Mouse (Mus musculus): ENCODE data around the gene Rab3il1. TPM values are rescaled to one million over a fixed set of nuclear protein-coding genes. Genes with fewer than 3 reads are reported as not detected.
A peak's percentile ranks its signal among the peaks of the same experiment; 100 is the strongest.

Gene Rab3il1
- total RNA-seq, 1 experiment, result 4.0 TPM

DNA sequence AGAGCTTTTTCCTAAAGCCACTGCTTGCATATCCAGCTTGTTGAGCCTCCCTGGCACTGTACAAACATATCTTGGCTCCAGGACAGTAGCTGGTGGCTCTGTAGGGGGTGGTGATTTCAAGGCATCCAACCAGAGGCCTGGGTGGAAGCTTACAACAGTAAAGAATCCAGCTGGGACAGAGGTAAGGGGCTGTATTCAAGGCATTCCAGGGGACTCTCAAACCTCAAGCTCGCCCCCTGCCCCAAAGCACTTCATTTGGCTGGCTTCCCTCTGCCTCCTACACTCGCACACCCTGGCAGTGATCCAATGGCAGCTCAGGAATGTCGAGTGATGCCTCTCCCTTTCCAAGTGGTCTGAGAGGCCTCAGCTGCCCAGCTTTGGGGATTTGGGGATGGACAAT is 37.4 kb downstream of the Rab3il1 start:
- Histone ChIP-seq H3K4me3 (ENCODE audit: insufficient read depth in 1 of 2, low read depth in 1 of 2, low read length in 2 of 2, poor library complexity in 1 of 2, severe bottlenecking in 1 of 2) (no peak overlapping the region), H3K9me3 (ENCODE audit: control insufficient read depth, insufficient read depth, low read depth, low read length) (no peaks in the 10 kb centered on the region), H3K4me1 (ENCODE audit: control insufficient read depth in 2 of 2, insufficient read depth in 2 of 2, low read length in 2 of 2, poor library complexity in 1 of 2) (no peaks in the 10 kb centered on the region; a peak in 1 of 4 replicates), H3K36me3 (ENCODE audit: control insufficient read depth, insufficient read depth, low read length, poor library complexity, severe bottlenecking) (no peaks in the 10 kb centered on the region), H3K9ac (ENCODE audit: insufficient read depth, low read depth, low read length, poor library complexity, severe bottlenecking) (no peak overlapping the region), H3K27ac (ENCODE audit: insufficient read depth, low read depth, low read length, poor library complexity, severe bottlenecking) (no peak overlapping the region)
- in situ Hi-C loops (cut with MboI; ENCODE audit: low sequenced_read_pairs in 2 of 2, unreplicated experiment in 2 of 2), result loop anchor here in 1 of 2 experiments (5.0 kb wide), 1 partner anchor 37 kb away; the partner anchor contains the start of genes Best1 and Rab3il1
- no peak for DNase-seq (ENCODE audit: low read depth, low spot score)
- TF ChIP-seq ZNF384 (IDR thresholded peaks at IDR 0.05; ENCODE audit: low read depth, low read length), result no peak
- TF ChIP-seq CHD2 (IDR thresholded peaks at IDR 0.05; ENCODE audit: low read depth, low read length), result no peak
- no peak for TF ChIP-seq MAFK (IDR thresholded peaks at IDR 0.05; ENCODE audit: insufficient read depth, low read depth, low read length)
- no peak for TF ChIP-seq ZC3H11A (IDR thresholded peaks at IDR 0.05; ENCODE audit: borderline replicate concordance, low read depth, low read length)
- no peak for TF ChIP-seq HCFC1 (IDR thresholded peaks at IDR 0.05; ENCODE audit: borderline replicate concordance, insufficient read depth, low read length)

DNA sequence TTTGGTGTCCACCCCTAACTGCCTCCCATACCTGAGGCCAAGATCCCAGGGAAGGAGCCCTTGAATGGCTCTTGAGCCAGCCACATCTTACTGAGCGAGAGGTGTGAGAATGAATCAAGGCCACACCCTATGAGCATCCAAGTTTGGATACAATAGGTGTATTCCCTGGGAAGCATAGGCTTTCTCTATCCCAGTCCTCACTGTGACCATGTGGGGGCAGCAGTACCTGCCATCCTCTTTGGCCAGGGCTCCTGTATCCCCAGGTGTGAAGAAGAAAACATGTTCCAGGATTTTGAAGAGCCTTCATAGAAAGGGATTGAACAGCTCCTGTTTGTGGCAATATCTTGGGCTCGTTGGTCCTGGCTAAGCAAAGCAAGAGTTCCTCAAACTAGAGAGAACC is 38.1 kb downstream of the Rab3il1 start:
- DNase-seq (ENCODE audit: low read depth, low spot score), result peak; percentile 29
- TF ChIP-seq MAFK (IDR thresholded peaks at IDR 0.05; ENCODE audit: insufficient read depth, low read depth, low read length) (no peak), CHD2 (IDR thresholded peaks at IDR 0.05; ENCODE audit: low read depth, low read length) (no peak), ZC3H11A (IDR thresholded peaks at IDR 0.05; ENCODE audit: borderline replicate concordance, low read depth, low read length) (no peak), ZNF384 (IDR thresholded peaks at IDR 0.05; ENCODE audit: low read depth, low read length) (no peak)
- Histone ChIP-seq H3K4me3 (ENCODE audit: insufficient read depth in 1 of 2, low read depth in 1 of 2, low read length in 2 of 2, poor library complexity in 1 of 2, severe bottlenecking in 1 of 2) (no peak overlapping the region), H3K9me3 (ENCODE audit: control insufficient read depth, insufficient read depth, low read depth, low read length) (no peaks in the 10 kb centered on the region), H3K9ac (ENCODE audit: insufficient read depth, low read depth, low read length, poor library complexity, severe bottlenecking) (no peak overlapping the region), H3K4me1 (ENCODE audit: control insufficient read depth in 2 of 2, insufficient read depth in 2 of 2, low read length in 2 of 2, poor library complexity in 1 of 2) (no peaks in the 10 kb centered on the region; a peak in 1 of 4 replicates), H3K27ac (ENCODE audit: insufficient read depth, low read depth, low read length, poor library complexity, severe bottlenecking) (no peak overlapping the region), H3K36me3 (ENCODE audit: control insufficient read depth, insufficient read depth, low read length, poor library complexity, severe bottlenecking) (no peaks in the 10 kb centered on the region)
- in situ Hi-C loops (cut with MboI; ENCODE audit: low sequenced_read_pairs in 2 of 2, unreplicated experiment in 2 of 2), result loop anchor here in 1 of 2 experiments (5.0 kb wide), 1 partner anchor 37 kb away; the partner anchor contains the start of genes Best1 and Rab3il1

DNA sequence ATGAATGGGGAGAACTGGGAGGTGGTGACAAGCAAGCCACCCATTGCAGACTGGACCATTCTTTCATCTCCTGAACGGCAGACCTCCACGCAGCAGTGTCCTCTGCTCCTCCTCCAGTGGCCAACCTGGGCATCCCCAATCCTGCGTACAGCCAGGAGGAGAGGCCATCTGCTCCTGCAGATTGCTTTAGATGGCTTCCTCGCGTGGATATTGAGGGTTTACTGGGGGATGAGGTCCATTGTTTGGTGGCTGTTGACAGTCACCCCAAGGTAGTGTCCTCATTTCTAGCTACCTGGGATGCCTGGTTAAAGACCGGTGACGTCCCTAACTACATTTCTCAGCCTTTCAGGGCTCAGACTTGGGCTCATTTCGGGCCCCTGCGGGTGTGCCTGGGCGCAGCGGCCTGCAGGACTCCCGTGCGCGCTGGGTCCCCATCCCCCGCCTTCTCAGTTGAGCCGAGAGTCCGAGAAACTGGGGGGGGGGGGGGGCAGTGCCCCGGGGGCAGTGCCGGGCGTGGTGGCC is 39.5 kb downstream of the Rab3il1 start:
- no peaks in the 10 kb centered on the region for H3K36me3 ChIP-seq (ENCODE audit: control insufficient read depth, insufficient read depth, low read length, poor library complexity, severe bottlenecking)
- DNase-seq (ENCODE audit: low read depth, low spot score), result no peak
- H3K27ac ChIP-seq (ENCODE audit: insufficient read depth, low read depth, low read length, poor library complexity, severe bottlenecking), result no peak overlapping the region
- peak overlapping the region; percentile 56 to 68; a peak in 3 of 4 replicates for H3K4me3 ChIP-seq (ENCODE audit: insufficient read depth in 1 of 2, low read depth in 1 of 2, low read length in 2 of 2, poor library complexity in 1 of 2, severe bottlenecking in 1 of 2)
- in situ Hi-C loops (cut with MboI; ENCODE audit: low sequenced_read_pairs in 2 of 2, unreplicated experiment in 2 of 2), result no loop called here
- no peaks in the 10 kb centered on the region for H3K9me3 ChIP-seq (ENCODE audit: control insufficient read depth, insufficient read depth, low read depth, low read length)
- H3K4me1 ChIP-seq (ENCODE audit: control insufficient read depth in 2 of 2, insufficient read depth in 2 of 2, low read length in 2 of 2, poor library complexity in 1 of 2), result no peaks in the 10 kb centered on the region; a peak in 1 of 4 replicates
- TF ChIP-seq ZNF384 (IDR thresholded peaks at IDR 0.05; ENCODE audit: low read depth, low read length), result no peak
- peak overlapping the region; percentile 33; the same call in 1 of the 2 replicates for H3K9ac ChIP-seq (ENCODE audit: insufficient read depth, low read depth, low read length, poor library complexity, severe bottlenecking)

DNA sequence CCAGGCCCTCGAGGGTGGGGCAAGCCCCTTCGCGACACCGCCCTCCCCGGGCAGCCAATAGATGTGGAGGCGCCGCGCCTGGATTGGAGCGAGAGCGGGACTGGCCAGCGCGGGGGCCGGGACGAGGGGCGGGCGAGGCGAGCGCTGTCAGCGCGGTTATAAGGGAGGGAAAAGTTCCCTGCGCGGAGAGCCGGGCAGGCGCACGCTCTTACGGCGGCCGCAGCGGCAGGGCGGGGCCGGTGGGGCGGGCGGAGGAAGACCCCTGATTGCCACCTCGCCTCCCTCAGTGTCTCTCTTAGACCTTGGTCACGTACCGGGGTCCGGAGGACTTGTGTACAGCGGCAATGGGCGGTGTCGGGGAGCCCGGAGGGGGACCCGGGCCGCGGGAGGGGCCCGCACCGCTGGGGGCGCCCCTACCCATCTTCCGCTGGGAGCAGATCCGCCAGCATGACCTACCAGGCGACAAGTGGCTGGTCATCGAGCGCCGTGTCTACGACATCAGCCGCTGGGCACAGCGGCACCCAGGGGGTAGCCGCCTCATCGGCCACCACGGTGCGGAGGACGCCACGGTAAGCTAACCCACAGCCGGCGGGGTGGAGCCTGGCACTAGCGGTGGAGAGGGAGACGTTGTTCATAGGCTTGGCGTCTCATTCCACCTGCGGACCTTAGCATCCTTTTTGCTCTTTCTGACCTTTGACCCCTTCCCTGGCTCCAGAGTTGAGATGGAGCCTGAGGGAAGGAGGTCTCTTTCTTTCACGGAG is 40.1 kb downstream of the Rab3il1 start, which contains the start of gene Fads3:
Fads3 (plus strand) TSS at position 182 of the 761 bp plus-strand sequence.
- peak within 1 kb of the TSS; percentile 56 to 68 for H3K4me3 ChIP-seq (ENCODE audit: insufficient read depth in 1 of 2, low read depth in 1 of 2, low read length in 2 of 2, poor library complexity in 1 of 2, severe bottlenecking in 1 of 2)
- in situ Hi-C loops (cut with MboI; ENCODE audit: low sequenced_read_pairs in 2 of 2, unreplicated experiment in 2 of 2), result no loop called here
- no peak for DNase-seq (ENCODE audit: low read depth, low spot score)
- H3K4me1 ChIP-seq (ENCODE audit: control insufficient read depth in 2 of 2, insufficient read depth in 2 of 2, low read length in 2 of 2, poor library complexity in 1 of 2), result no peaks in the 10 kb centered on the region; a peak in 1 of 4 replicates
- no peaks in the 10 kb centered on the region for H3K9me3 ChIP-seq (ENCODE audit: control insufficient read depth, insufficient read depth, low read depth, low read length)
- H3K36me3 ChIP-seq (ENCODE audit: control insufficient read depth, insufficient read depth, low read length, poor library complexity, severe bottlenecking), result no peaks in the 10 kb centered on the region
- peak within 1 kb of the TSS; percentile 33; the same call in 1 of the 2 replicates for H3K9ac ChIP-seq (ENCODE audit: insufficient read depth, low read depth, low read length, poor library complexity, severe bottlenecking)
- TF ChIP-seq ZC3H11A (IDR thresholded peaks at IDR 0.05; ENCODE audit: borderline replicate concordance, low read depth, low read length) (no peak), MAFK (IDR thresholded peaks at IDR 0.05; ENCODE audit: insufficient read depth, low read depth, low read length) (no peak), ZNF384 (IDR thresholded peaks at IDR 0.05; ENCODE audit: low read depth, low read length) (no peak), HCFC1 (IDR thresholded peaks at IDR 0.05; ENCODE audit: borderline replicate concordance, insufficient read depth, low read length) (no peak), CHD2 (IDR thresholded peaks at IDR 0.05; ENCODE audit: low read depth, low read length) (no peak)
- no peak within 1 kb of the TSS for H3K27ac ChIP-seq (ENCODE audit: insufficient read depth, low read depth, low read length, poor library complexity, severe bottlenecking)
